Mouse (Mus musculus) left cerebral cortex, postnatal 4 days (tissue): ENCODE data around the gene Ptpn6. TPM values are rescaled to one million over a fixed set of nuclear protein-coding genes. Genes with fewer than 3 reads are reported as not detected.
A peak's percentile ranks its signal among the peaks of the same experiment; 100 is the strongest.
"Not testable (repeated sequence)": the region's sequence is repeated elsewhere in the genome, so short reads cannot be mapped to it uniquely, and the experiment has no call there.

ENCODE experiments used
- DNase-seq: peaks from one replicate; pipeline ENCODE4 v3.0.0-alpha.2; 2022
- intact Hi-C: fragments of 180-260 bp; cut with DNase I; formaldehyde crosslinking; loops from one replicate; pipeline ENCODE4 v1.15.1; 2025
- total RNA-seq, 2 experiments: library from RNA; stranded (reverse); gene quantifications; 2 replicates each; pipeline ENCODE4 v1.2.3; 2021

Ptpn6 gene
- total RNA-seq, 2 experiments from 2014 or later: 3.3 to 9.2 TPM

GRCm38 (mm10) chr6:124702784-124703103 lies 35.8 kb downstream of the Ptpn6 start:
- peak; percentile 70 for DNase-seq
- intact Hi-C loops: no loop called here

GRCm38 (mm10) chr6:124702102-124702783 lies 36.3 kb downstream of the Ptpn6 start:
- DNase-seq: no peak

GRCm38 (mm10) chr6:124701338-124701737 lies 37.2 kb downstream of the Ptpn6 start:
- DNase-seq: no peak
- intact Hi-C loops: no loop called here

More at GRCm38 (mm10) chr6:124702102-124702783, 36.3 kb downstream of the Ptpn6 start:
- intact Hi-C loops: no loop called here

- intact Hi-C loops: no loop called here
- DNase-seq: peak; percentile 60
Observed at GRCm38 (mm10) chr6:124699962-124700610, 38.4 kb downstream of the Ptpn6 start.

GRCm38 (mm10) chr6:124699366-124699765 lies 39.1 kb downstream of the Ptpn6 start:
- intact Hi-C loops: no loop called here
- DNase-seq: no peak

GRCm38 (mm10) chr6:124698751-124699150 lies 39.8 kb downstream of the Ptpn6 start:
- DNase-seq: no peak
- intact Hi-C loops: no loop called here

GRCm38 (mm10) chr6:124696441-124697150 lies 41.9 kb downstream of the Ptpn6 start:
- intact Hi-C loops: no loop called here

GRCm38 (mm10) chr6:124694166-124694955 lies 44.2 kb downstream of the Ptpn6 start:
- peak; percentile 73 for DNase-seq
- intact Hi-C loops: no loop called here

More at GRCm38 (mm10) chr6:124696441-124697150, 41.9 kb downstream of the Ptpn6 start:
- no peak for DNase-seq

GRCm38 (mm10) chr6:124693243-124693981 lies 45.1 kb downstream of the Ptpn6 start:
- no peak for DNase-seq
- intact Hi-C loops: no loop called here

GRCm38 (mm10) chr6:124690517-124690916 lies 48.0 kb downstream of the Ptpn6 start:
- DNase-seq: no peak
- intact Hi-C loops: no loop called here

GRCm38 (mm10) chr6:124689011-124689410 lies 49.5 kb downstream of the Ptpn6 start:
- DNase-seq: no peak
- intact Hi-C loops: no loop called here

- intact Hi-C loops: no loop called here
Observed at GRCm38 (mm10) chr6:124688151-124688758, 50.3 kb downstream of the Ptpn6 start.

GRCm38 (mm10) chr6:124686644-124687043 lies 51.9 kb downstream of the Ptpn6 start:
- DNase-seq, intact Hi-C loops: not testable (repeated sequence)

More at GRCm38 (mm10) chr6:124688151-124688758, 50.3 kb downstream of the Ptpn6 start:
- no peak for DNase-seq

- intact Hi-C loops: no loop called here
- DNase-seq: no peak
Observed at GRCm38 (mm10) chr6:124685606-124686386, 52.7 kb downstream of the Ptpn6 start.

GRCm38 (mm10) chr6:124683591-124684417 lies 54.7 kb downstream of the Ptpn6 start:
- no peak for DNase-seq
- intact Hi-C loops: no loop called here

GRCm38 (mm10) chr6:124682291-124682690 lies 56.2 kb downstream of the Ptpn6 start:
- intact Hi-C loops, DNase-seq: not testable (repeated sequence)

GRCm38 (mm10) chr6:124679486-124679885 lies 59.0 kb downstream of the Ptpn6 start:
- intact Hi-C loops: no loop called here

GRCm38 (mm10) chr6:124678769-124679168 lies 59.7 kb downstream of the Ptpn6 start:
- intact Hi-C loops: no loop called here
- no peak for DNase-seq

More at GRCm38 (mm10) chr6:124679486-124679885, 59.0 kb downstream of the Ptpn6 start:
- DNase-seq: no peak
